Mouse (Mus musculus): ENCODE results near the gene Mettl7a1. TPM values are rescaled to one million over a fixed set of nuclear protein-coding genes. Genes with fewer than 3 reads are reported as not detected.

Gene Mettl7a1
- total RNA-seq (2023), result 10 to 100 TPM; 28.7 to 36.9 TPM

DNA sequence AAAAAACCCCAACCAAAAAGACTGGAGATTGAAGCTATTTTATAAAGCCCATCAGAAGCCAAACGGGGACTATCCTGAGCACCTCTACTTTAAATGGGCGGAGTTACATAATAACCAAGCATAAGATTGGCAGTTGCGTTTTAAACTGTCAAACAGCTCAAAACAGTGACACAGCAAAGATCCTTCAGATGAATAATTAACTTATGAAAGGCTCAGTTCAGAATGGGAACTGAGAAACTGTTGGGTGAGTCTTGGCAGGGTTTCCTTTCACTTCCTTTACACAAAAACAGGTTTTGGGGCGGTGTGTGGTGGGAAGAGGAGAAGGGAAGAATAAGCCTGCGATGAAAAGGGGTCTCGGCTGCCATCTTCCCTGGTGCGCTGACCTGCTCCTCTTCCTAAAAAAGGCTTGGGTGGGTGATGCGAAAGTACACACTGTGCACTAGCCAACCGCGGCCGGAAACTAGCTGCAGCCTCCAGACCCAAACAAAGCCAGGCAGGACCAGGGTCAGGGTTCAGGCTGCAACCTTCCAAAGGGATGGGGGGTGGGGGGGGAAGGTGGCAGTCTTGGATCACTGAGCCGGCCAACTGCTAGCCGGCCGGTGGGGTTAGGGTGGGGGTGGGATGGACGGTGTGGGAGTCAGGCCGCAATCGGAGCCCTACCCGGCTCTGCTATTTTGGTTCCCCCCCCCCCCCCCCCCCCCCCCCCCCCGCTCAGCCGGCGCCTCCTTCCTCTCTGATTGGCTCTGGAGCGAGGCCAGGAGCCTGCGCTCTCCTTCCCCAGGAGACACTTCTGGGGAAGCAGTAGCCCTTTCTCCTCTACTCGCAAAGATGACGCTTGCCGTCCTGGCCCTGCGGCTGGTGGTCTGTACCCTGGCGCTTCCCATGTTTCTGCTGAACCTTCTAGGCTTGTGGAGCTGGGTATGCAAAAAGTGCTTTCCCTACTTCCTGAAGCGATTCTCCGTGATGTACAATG lies at the start of gene Mettl7a1:
TSS of gene Mettl7a1 (plus strand) at position 122 of the 973 bp plus-strand sequence.

GRCm38 (mm10) chr15:100280626-100281025 lies 23.3 kb upstream of the Mettl7a1 start, which contains the start of gene Tmprss12:
Gene Tmprss12 (plus strand): TSS chr15:100280837.

GRCm38 (mm10) chr15:100334629-100335028 lies 30.7 kb downstream of the Mettl7a1 start, which contains the start of gene Mettl7a3:
Gene Mettl7a3 (plus strand): TSS chr15:100334929.

GRCm38 (mm10) chr15:100352711-100353250 lies 48.8 kb downstream of the Mettl7a1 start, which contains the start of the genes Methig1 and Mettl7a2:
Gene Methig1 (plus strand): TSS chr15:100353149.
Gene Mettl7a2 (plus strand): TSS chr15:100353200.

GRCm38 (mm10) chr15:100364242-100364641 lies 60.3 kb downstream of the Mettl7a1 start, which contains the start of gene Higd1c:
Gene Higd1c (plus strand): TSS chr15:100364542.

Other genes with a start within 250 kb of the Mettl7a1 start
- 10 to 100 TPM; 86.7 to 97.7 TPM for gene Atf1, start 76.3 kb upstream of the Mettl7a1 start, total RNA-seq (2023)
- not detected for gene Tmprss12, start 23.3 kb upstream of the Mettl7a1 start, total RNA-seq (2023)
- gene Mettl7a3, start 30.8 kb downstream of the Mettl7a1 start, total RNA-seq (2023), result under 1 TPM in 1 of 2 experiments, not detected in 1; 0.73 TPM
- gene Methig1, start 49.0 kb downstream of the Mettl7a1 start, total RNA-seq (2023), result under 1 TPM in 1 of 2 experiments, not detected in 1; 0.72 TPM
- 1 to 10 TPM in 1 of 2 experiments, under 1 TPM in 1; 0.92 to 1.1 TPM for gene Mettl7a2, start 49.1 kb downstream of the Mettl7a1 start, total RNA-seq (2023)
- not detected for gene Higd1c, start 60.4 kb downstream of the Mettl7a1 start, total RNA-seq (2023)
- not detected for gene Gm5475, start 118.0 kb downstream of the Mettl7a1 start, total RNA-seq (2023)
- gene Slc11a2, start 120.9 kb downstream of the Mettl7a1 start, total RNA-seq (2023), result 10 to 100 TPM; 17.3 to 22.6 TPM
- 10 to 100 TPM; 10.4 to 10.6 TPM for gene Letmd1, start 164.9 kb downstream of the Mettl7a1 start, total RNA-seq (2023)
- 1 to 10 TPM; 1.1 to 1.3 TPM for gene Csrnp2, start 191.3 kb downstream of the Mettl7a1 start, total RNA-seq (2023)
- 1 to 10 TPM; 3.7 to 4.6 TPM for gene Tfcp2, start 247.9 kb downstream of the Mettl7a1 start, total RNA-seq (2023)